Mouse (Mus musculus) G1E (cell line): ENCODE measurements around the gene Vat1.

Source experiments
- CTCF ChIP-seq: IDR thresholded peaks from 2 replicates; pipeline ENCODE4 v1.5.1; 2012; ENCODE audit warnings: low read depth, low read length, inconsistent platforms, mixed read lengths
- GATA1 ChIP-seq: IDR thresholded peaks from 2 replicates; pipeline ENCODE4 v1.6.1; 2012; ENCODE audit warnings: borderline replicate concordance, low read length, inconsistent platforms, mixed read lengths
- GATA2 ChIP-seq: IDR thresholded peaks from 2 replicates; pipeline ENCODE4 v1.6.1; 2012; ENCODE audit warnings: low read depth, low read length, inconsistent platforms, borderline replicate concordance
- POLR2AphosphoS5 ChIP-seq: IDR thresholded peaks from 2 replicates; pipeline ENCODE4 v1.6.1; 2012; ENCODE audit warnings: low read depth, low read length, inconsistent platforms; ENCODE audit not compliant: insufficient replicate concordance
- TAL1 ChIP-seq: conservative IDR thresholded peaks from 2 replicates; pipeline ENCODE4 v1.6.1; 2012; ENCODE audit warnings: low read depth, low read length, inconsistent platforms, mixed read lengths

GRCm38 (mm10) chr11:101460321-101460720, 5.7 kb downstream of the Vat1 start:
- no peak for TF ChIP-seq CTCF
- no peak for TF ChIP-seq GATA1
- TF ChIP-seq POLR2AphosphoS5, result no peak
- no peak for TF ChIP-seq TAL1
- TF ChIP-seq GATA2, result no peak
